Mouse (Mus musculus) limb, embryonic 12.5 days (tissue): ENCODE data around the gene Nudt5. TPM values are rescaled to one million over a fixed set of nuclear protein-coding genes. Genes with fewer than 3 reads are reported as not detected.

Experiments used
- ATAC-seq: fragments of 200-750 bp; cut with Nextera tagmentation; 2 replicates; pipeline ENCODE4 v1.8.0; 2017; ENCODE audit warnings: low read depth, moderate TSS enrichment; ENCODE audit not compliant: insufficient number of reproducible peaks, insufficient read depth, low FRiP score, low TSS enrichment
- H3K27ac ChIP-seq: fragments of 300-500 bp; sonication (generic); 2 replicates; pipeline ENCODE4 v1.5.1; 2016; ENCODE audit warnings: mild to moderate bottlenecking, moderate library complexity
- H3K27me3 ChIP-seq: fragments of 300-500 bp; sonication (generic); 2 replicates; pipeline ENCODE4 v1.6.1; 2016; ENCODE audit warnings: mild to moderate bottlenecking, moderate library complexity
- H3K36me3 ChIP-seq: fragments of 300-500 bp; sonication (generic); 2 replicates; pipeline ENCODE4 v1.6.1; 2016; ENCODE audit warnings: mild to moderate bottlenecking, moderate library complexity
- H3K4me1 ChIP-seq: fragments of 300-500 bp; sonication (generic); replicated peaks from 2 replicates; pipeline ENCODE4 v1.6.1; 2016
- H3K4me2 ChIP-seq: fragments of 300-500 bp; sonication (generic); 2 replicates; pipeline ENCODE4 v1.6.1; 2016; ENCODE audit warnings: mild to moderate bottlenecking, moderate library complexity
- H3K4me3 ChIP-seq: fragments of 300-500 bp; sonication (generic); replicated peaks from 2 replicates; pipeline ENCODE4 v1.5.1; 2016; ENCODE audit warnings: mild to moderate bottlenecking
- H3K9ac ChIP-seq: fragments of 300-500 bp; sonication (generic); replicated peaks from 2 replicates; pipeline ENCODE4 v1.6.1; 2016; ENCODE audit warnings: mild to moderate bottlenecking, moderate library complexity
- H3K9me3 ChIP-seq: fragments of 300-500 bp; sonication (generic); 2 replicates; pipeline ENCODE4 v1.6.1; 2016; ENCODE audit warnings: mild to moderate bottlenecking, moderate library complexity
- WGBS: fragments of 180-500 bp; shearing (Covaris S2); methylation state at CpG from one replicate; pipeline ENCODE4 v1.1.7; 2016; 5-methylcytosine and 5-hydroxymethylcytosine counted together
- polyA plus RNA-seq: library from polyadenylated mRNA; unstranded; fragments of >200 nt; fragmentation: Nextera tagmentation; extraction: Ambion mirVana; gene quantifications from 2 replicates; pipeline ENCODE4 v1.2.1, GENCODE M21; 2016

Nudt5 gene
- polyA plus RNA-seq, 1 experiment from 2014 or later, result 93.2 TPM

- Histone ChIP-seq H3K27ac (no peak overlapping the region), H3K9ac (no peak overlapping the region), H3K36me3 (peaks cover 83% of the 10 kb centered on the region), H3K4me1 (no peaks in the 10 kb centered on the region), H3K4me2 (no peak overlapping the region), H3K27me3 (no peaks in the 10 kb centered on the region), H3K9me3 (no peaks in the 10 kb centered on the region), H3K4me3 (no peak overlapping the region)
- WGBS, result 92% methylated on average over 5 of the region's 5 CpGs
- ATAC-seq, result no peak
These were observed 24.9 kb downstream of the Nudt5 start for GRCm38 (mm10) chr2:5869746-5870145.

DNA sequence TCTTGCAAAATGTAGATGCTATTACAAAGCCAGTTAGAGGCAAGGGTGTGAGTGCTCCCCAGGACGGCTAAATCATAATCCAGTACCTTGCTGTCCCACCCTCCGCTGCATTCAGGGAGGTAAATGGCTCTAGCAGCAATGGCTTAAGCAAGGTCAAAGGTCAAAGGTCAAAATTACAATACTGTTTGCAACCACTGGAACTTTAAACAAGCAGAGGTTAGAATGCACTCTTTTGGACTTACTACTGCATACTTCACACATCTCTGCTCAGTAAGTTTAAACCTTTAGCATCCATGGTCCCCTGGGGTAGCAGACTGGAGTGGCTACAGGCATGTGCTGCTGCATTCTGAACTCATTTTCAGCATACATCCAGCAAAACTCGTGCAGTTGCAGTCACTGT lies 32.6 kb downstream of the Nudt5 start:
- no peaks in the 10 kb centered on the region for H3K4me1 ChIP-seq
- no peak overlapping the region for H3K4me3 ChIP-seq
- no peak overlapping the region for H3K27ac ChIP-seq
- peaks cover 88% of the 10 kb centered on the region for H3K36me3 ChIP-seq
- ATAC-seq, result no peak
- no peaks in the 10 kb centered on the region for H3K27me3 ChIP-seq
- no peak overlapping the region for H3K4me2 ChIP-seq
- H3K9ac ChIP-seq, result no peak overlapping the region
- no peaks in the 10 kb centered on the region for H3K9me3 ChIP-seq
- 73% methylated on average over 3 of the region's 3 CpGs for WGBS

- Histone ChIP-seq H3K27me3 (no peaks in the 10 kb centered on the region), H3K27ac (no peak overlapping the region), H3K9me3 (no peaks in the 10 kb centered on the region), H3K4me2 (no peak overlapping the region), H3K9ac (no peak overlapping the region), H3K4me3 (no peak overlapping the region), H3K4me1 (no peaks in the 10 kb centered on the region; the same call in 1 of the 2 replicates), H3K36me3 (peaks cover 74% of the 10 kb centered on the region)
- 84% methylated on average over 5 of the region's 5 CpGs for WGBS
- ATAC-seq, result no peak
These were observed 44.0 kb downstream of the Nudt5 start for GRCm38 (mm10) chr2:5888865-5889264.

- no peaks in the 10 kb centered on the region for H3K9me3 ChIP-seq
- no peak overlapping the region for H3K27ac ChIP-seq
- 79% methylated on average over 2 of the region's 2 CpGs for WGBS
- no peak overlapping the region for H3K9ac ChIP-seq
- H3K4me3 ChIP-seq, result no peak overlapping the region
- peaks cover 4% of the 10 kb centered on the region for H3K4me1 ChIP-seq
- no peaks in the 10 kb centered on the region for H3K27me3 ChIP-seq
- H3K36me3 ChIP-seq, result peaks cover 71% of the 10 kb centered on the region
- H3K4me2 ChIP-seq, result no peak overlapping the region
- ATAC-seq, result no peak
These were observed 44.6 kb downstream of the Nudt5 start for GRCm38 (mm10) chr2:5889412-5889811.

DNA sequence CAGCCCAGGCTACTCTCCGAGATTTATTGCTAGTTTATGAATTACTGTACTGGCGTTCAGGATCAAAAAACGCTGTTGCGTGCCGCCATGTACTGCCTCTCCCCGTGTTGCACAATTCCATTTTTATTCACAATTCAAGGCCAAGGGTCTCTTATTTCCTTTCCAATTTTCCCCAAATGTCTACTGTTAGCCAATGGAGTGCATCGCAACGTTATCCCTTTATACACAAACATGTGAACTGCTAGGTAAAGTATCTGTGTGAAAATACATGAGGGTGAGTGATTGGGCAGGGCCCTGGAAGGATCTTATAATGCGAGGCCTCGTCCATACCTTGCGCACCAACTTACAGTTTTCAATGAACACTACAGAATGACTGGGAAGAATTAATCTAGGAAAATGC lies 49.5 kb downstream of the Nudt5 start:
- peaks cover 5% of the 10 kb centered on the region for H3K4me1 ChIP-seq
- peak overlapping the region; percentile 63 for H3K4me2 ChIP-seq
- peaks cover 43% of the 10 kb centered on the region for H3K36me3 ChIP-seq
- no peaks in the 10 kb centered on the region for H3K9me3 ChIP-seq
- WGBS, result 36% methylated on average over 11 of the region's 11 CpGs
- H3K4me3 ChIP-seq, result peak overlapping the region; percentile 87
- H3K27ac ChIP-seq, result no peak overlapping the region
- ATAC-seq, result no peak
- H3K9ac ChIP-seq, result peak overlapping the region; percentile 93
- no peaks in the 10 kb centered on the region for H3K27me3 ChIP-seq

DNA sequence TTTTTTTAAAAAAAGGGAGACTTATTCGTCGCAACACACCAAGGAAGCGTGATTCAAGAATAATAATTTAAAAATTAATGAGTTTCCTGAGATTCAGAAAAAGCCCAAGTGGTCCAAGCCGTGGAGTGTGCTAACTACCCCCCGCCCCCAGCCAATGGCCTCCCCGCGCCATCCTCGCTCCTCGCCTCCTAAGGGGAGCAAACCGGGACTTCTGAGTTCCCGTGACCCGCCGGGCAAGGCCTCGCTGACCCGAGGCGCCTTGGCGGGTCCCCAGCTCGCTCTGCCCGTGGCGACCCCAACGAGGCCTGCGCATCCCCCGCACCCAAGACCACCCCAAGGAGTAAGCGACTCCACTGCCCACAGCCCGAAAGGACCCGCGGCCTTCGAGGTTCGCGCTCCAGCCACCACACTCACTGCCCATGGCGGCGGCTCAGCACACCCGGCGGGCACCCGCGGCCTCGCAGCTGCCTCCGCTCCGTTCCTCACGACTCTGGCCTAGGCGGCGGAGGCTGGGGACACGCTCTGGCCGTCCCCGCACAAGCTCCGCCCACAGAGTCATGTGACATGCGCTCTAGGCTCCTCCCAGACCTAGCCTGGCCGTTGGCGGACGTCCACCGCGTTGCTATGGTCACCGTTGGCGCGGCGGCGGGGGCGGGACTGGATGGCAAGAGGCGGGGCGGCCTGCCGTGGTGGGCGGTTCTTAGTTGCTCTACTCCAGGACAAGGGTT lies 50.2 kb downstream of the Nudt5 start, which contains the start of gene Sec61a2:
Gene Sec61a2, minus strand, starts transcription at position 590 of the 728 bp plus-strand sequence.
- peak within 1 kb of the TSS; percentile 63 for H3K4me2 ChIP-seq
- peak; percentile 98 for ATAC-seq
- under 1% methylated on average over 62 of the region's 62 CpGs for WGBS
- H3K27me3 ChIP-seq, result no peaks in the 10 kb centered on the region
- H3K27ac ChIP-seq, result peak within 1 kb of the TSS; percentile 85
- H3K4me1 ChIP-seq, result peaks cover 5% of the 10 kb centered on the region
- no peaks in the 10 kb centered on the region for H3K9me3 ChIP-seq
- peak within 1 kb of the TSS; percentile 93 for H3K9ac ChIP-seq
- peak within 1 kb of the TSS; percentile 87 for H3K4me3 ChIP-seq
- H3K36me3 ChIP-seq, result peaks cover 39% of the 10 kb centered on the region

GRCm38 (mm10) chr2:5900145-5900544 lies 55.3 kb downstream of the Nudt5 start:
- Histone ChIP-seq H3K36me3 (peaks cover 39% of the 10 kb centered on the region), H3K9me3 (no peaks in the 10 kb centered on the region), H3K4me2 (no peak overlapping the region), H3K9ac (no peak overlapping the region), H3K4me3 (no peak overlapping the region), H3K27me3 (no peaks in the 10 kb centered on the region), H3K4me1 (no peaks in the 10 kb centered on the region), H3K27ac (no peak overlapping the region)
- WGBS, result 61% methylated on average over 5 of the region's 5 CpGs
- ATAC-seq, result no peak

DNA sequence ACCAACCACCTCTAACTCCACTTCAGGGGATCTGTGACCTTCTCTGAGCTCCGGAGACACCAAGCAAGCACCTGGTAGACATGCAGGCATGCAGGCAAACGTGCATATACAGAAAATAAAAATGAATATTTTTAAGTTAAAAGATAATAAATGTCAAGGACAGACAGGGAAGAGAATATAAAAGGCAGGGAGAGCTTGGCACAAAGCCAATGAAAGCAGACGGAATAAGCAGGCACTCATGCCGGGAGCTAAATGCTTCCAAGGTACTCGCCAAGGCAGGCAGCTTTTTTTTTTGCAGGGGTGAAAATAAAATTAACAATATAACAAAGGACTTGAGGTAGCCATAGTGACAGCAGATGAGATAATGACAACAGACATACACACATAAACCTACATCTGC lies 61.3 kb downstream of the Nudt5 start:
- peaks cover 45% of the 10 kb centered on the region for H3K36me3 ChIP-seq
- WGBS, result 65% methylated on average over 5 of the region's 5 CpGs
- H3K4me3 ChIP-seq, result no peak overlapping the region
- H3K27me3 ChIP-seq, result no peaks in the 10 kb centered on the region
- no peak for ATAC-seq
- no peak overlapping the region for H3K4me2 ChIP-seq
- H3K9me3 ChIP-seq, result no peaks in the 10 kb centered on the region
- H3K27ac ChIP-seq, result no peak overlapping the region
- no peaks in the 10 kb centered on the region for H3K4me1 ChIP-seq
- no peak overlapping the region for H3K9ac ChIP-seq

- no peak overlapping the region for H3K4me2 ChIP-seq
- H3K4me3 ChIP-seq, result no peak overlapping the region
- 64% methylated on average over 3 of the region's 3 CpGs for WGBS
- peaks cover 50% of the 10 kb centered on the region for H3K36me3 ChIP-seq
- ATAC-seq, result no peak
- no peaks in the 10 kb centered on the region for H3K27me3 ChIP-seq
- H3K27ac ChIP-seq, result no peak overlapping the region
- no peaks in the 10 kb centered on the region for H3K4me1 ChIP-seq
- no peaks in the 10 kb centered on the region for H3K9me3 ChIP-seq
- no peak overlapping the region for H3K9ac ChIP-seq
These were observed 61.8 kb downstream of the Nudt5 start for GRCm38 (mm10) chr2:5906625-5907024.

DNA sequence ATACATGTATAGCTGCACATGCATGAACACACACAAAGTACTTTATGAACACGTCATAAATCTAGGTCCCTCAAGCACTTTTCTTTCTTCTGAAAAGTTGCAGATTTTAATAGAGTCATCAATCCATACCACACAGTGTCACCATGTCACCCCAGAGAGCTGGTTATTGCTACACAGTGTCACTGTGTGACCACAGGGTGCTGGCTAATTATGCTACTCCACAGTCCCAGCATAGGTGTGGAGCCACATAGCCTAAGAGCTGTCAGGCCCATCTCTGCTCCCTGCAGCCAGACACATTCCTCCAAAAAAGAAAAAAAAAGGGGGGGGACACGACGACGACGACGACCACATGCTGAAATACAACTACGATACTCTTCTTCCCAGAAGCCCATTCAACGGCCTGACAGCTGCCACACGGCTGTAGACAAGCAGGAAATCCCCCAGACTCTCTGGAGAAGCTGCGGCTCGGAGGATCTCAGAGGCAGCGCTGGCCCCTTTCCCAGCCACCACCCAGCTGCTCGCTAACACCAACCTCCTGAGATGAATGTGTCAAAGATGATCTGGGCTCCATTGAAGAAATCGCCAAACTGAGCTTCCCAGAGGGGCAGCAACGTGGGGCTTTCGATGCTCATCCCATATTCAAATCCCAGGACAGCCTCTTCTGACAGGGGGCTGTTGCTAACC lies 66.6 kb downstream of the Nudt5 start:
- 81% methylated on average over 16 of the region's 16 CpGs for WGBS
- H3K27ac ChIP-seq, result no peak overlapping the region
- no peak overlapping the region for H3K9ac ChIP-seq
- H3K4me3 ChIP-seq, result no peak overlapping the region
- H3K36me3 ChIP-seq, result peaks cover 46% of the 10 kb centered on the region
- ATAC-seq, result no peak
- H3K4me1 ChIP-seq, result no peaks in the 10 kb centered on the region
- H3K9me3 ChIP-seq, result no peaks in the 10 kb centered on the region
- H3K27me3 ChIP-seq, result no peaks in the 10 kb centered on the region
- no peak overlapping the region for H3K4me2 ChIP-seq
